Comparison of ENCODE assay signal across 24 mouse cellular contexts in genomic region chr19:53094684-53095083, GRCm38 (mm10). TPM values are rescaled to one million over a fixed set of nuclear protein-coding genes. Genes with fewer than 3 reads are reported as not detected.
A peak's percentile ranks its signal among the peaks of the same experiment; 100 is the strongest.
DNase-seq lines count a peak whose midpoint lies in the region; ATAC-seq and TF ChIP-seq lines count a peak whose summit lies in the region.
"Had no signal": no experiment of that assay in that cellular context is flagged by ENCODE, and none has a peak within 500 bp of the region (broad histone marks: within the 10 kb centered on the region; RNA-seq: fewer than 3 reads in every experiment).

No protein-coding gene starts in this region.

- H3K9me3 ChIP-seq in G1E (replicated peaks), result no peaks in the 10 kb centered on the region
- no peaks in the 10 kb centered on the region for H3K9me3 ChIP-seq in intestine, embryonic 16.5 days (ENCODE audit: control insufficient read depth, low read length)
- H3K9me3 ChIP-seq in hindbrain, embryonic 12.5 days (replicated peaks), result no peaks in the 10 kb centered on the region
- H3K9me3 ChIP-seq: embryonic facial prominence, embryonic 13.5 days; limb, embryonic 13.5 days had no signal

- no peak for TF ChIP-seq CTCF in G1E (IDR thresholded peaks at IDR 0.05; ENCODE audit: low read depth, low read length)

- no peak overlapping the region for H3K27ac ChIP-seq in intestine, embryonic 16.5 days (ENCODE audit: low read length)
- no peak overlapping the region for H3K27ac ChIP-seq in hindbrain, embryonic 12.5 days
- H3K27ac ChIP-seq: embryonic facial prominence, embryonic 13.5 days; layer of hippocampus, adult 2 months; limb, embryonic 13.5 days; midbrain, embryonic 12.5 days had no signal

- DNase-seq in 416B (ENCODE audit: low read depth) (peak; percentile 62), G1E (ENCODE audit: low spot score) (no peak)
- no peak for DNase-seq in embryo, embryonic 10 days (ENCODE audit: low spot score)
- no peak for DNase-seq in c-Kit-positive CD71-positive TER-119-positive erythroid progenitor cells, embryonic 14.5 days (ENCODE audit: low spot score)
- DNase-seq: adrenal gland, postnatal 10 days; cerebellum, adult 11-12 months; cerebellum, adult 9-11 months; forebrain, postnatal 0 days; heart, postnatal 14 days; kidney, adult 2 months; kidney, postnatal 36 days; lung, adult 2 months; lung, postnatal 10 days; thymus, postnatal 14 days had no signal

- H3K4me1 ChIP-seq in G1E (ENCODE audit: insufficient read depth, low read depth, low read length), result peaks cover 62% of the 10 kb centered on the region
- no peaks in the 10 kb centered on the region; the same call in 1 of the 2 replicates for H3K4me1 ChIP-seq in intestine, embryonic 16.5 days (ENCODE audit: control insufficient read depth, insufficient read depth, low read length)
- H3K4me1 ChIP-seq in hindbrain, embryonic 12.5 days, result no peaks in the 10 kb centered on the region
- H3K4me1 ChIP-seq: limb, embryonic 13.5 days had no signal

- no peaks in the 10 kb centered on the region; the same call in 1 of the 2 replicates for H3K27me3 ChIP-seq in G1E (ENCODE audit: insufficient read depth, low read length)
- no peaks in the 10 kb centered on the region for H3K27me3 ChIP-seq in intestine, embryonic 16.5 days (replicated peaks; ENCODE audit: control insufficient read depth, insufficient read depth, low read length)
- H3K27me3 ChIP-seq in hindbrain, embryonic 12.5 days, result no peaks in the 10 kb centered on the region
- H3K27me3 ChIP-seq: CH12.LX; embryonic facial prominence, embryonic 13.5 days; limb, embryonic 13.5 days; midbrain, embryonic 12.5 days had no signal

- peak; percentile 64 for ATAC-seq in G1E (ENCODE audit: extremely low read depth, insufficient number of reproducible peaks, low FRiP score, poor library complexity, severe bottlenecking)
- ATAC-seq in intestine, embryonic 16.5 days, result 0 out of 2 replicates have a peak, but pooled peaks have one; percentile 43
- ATAC-seq in megakaryocyte, adult 5-6 weeks (ENCODE audit: poor library complexity, severe bottlenecking), result peak; percentile 45
- no peak for ATAC-seq in hindbrain, embryonic 12.5 days (ENCODE audit: low FRiP score)
- ATAC-seq: forebrain, postnatal 0 days; Patski had no signal

- no peaks in the 10 kb centered on the region for H3K36me3 ChIP-seq in G1E (replicated peaks)
- H3K36me3 ChIP-seq in intestine, embryonic 16.5 days (ENCODE audit: control insufficient read depth, insufficient read depth, low read length), result no peaks in the 10 kb centered on the region
- no peaks in the 10 kb centered on the region for H3K36me3 ChIP-seq in hindbrain, embryonic 12.5 days
- H3K36me3 ChIP-seq: embryonic facial prominence, embryonic 13.5 days; limb, embryonic 13.5 days; midbrain, embryonic 12.5 days had no signal

- no peak overlapping the region for H3K9ac ChIP-seq in intestine, embryonic 16.5 days (ENCODE audit: low read depth, low read length)
- H3K9ac ChIP-seq in hindbrain, embryonic 12.5 days, result no peak overlapping the region
- H3K9ac ChIP-seq: embryonic facial prominence, embryonic 13.5 days; forebrain, postnatal 0 days; limb, embryonic 13.5 days; midbrain, embryonic 12.5 days had no signal

- 83% methylated on average over 4 of the region's 4 CpGs for WGBS in intestine, embryonic 16.5 days
- WGBS in hindbrain, embryonic 12.5 days, result 93% methylated on average over 4 of the region's 4 CpGs

- H3K4me3 ChIP-seq in G1E (ENCODE audit: low read depth, low read length), result no peak overlapping the region; the same call in 1 of the 2 replicates
- no peak overlapping the region for H3K4me3 ChIP-seq in intestine, embryonic 16.5 days (ENCODE audit: low read length)
- no peak overlapping the region for H3K4me3 ChIP-seq in hindbrain, embryonic 12.5 days
- H3K4me3 ChIP-seq: embryonic facial prominence, embryonic 13.5 days; erythroblast, embryonic 14.5 days; layer of hippocampus, adult 2 months; limb, embryonic 13.5 days; midbrain, embryonic 12.5 days had no signal

- no peak overlapping the region for H3K4me2 ChIP-seq in intestine, embryonic 16.5 days (ENCODE audit: low read depth, low read length)
- H3K4me2 ChIP-seq in hindbrain, embryonic 12.5 days (replicated peaks), result no peak overlapping the region
- H3K4me2 ChIP-seq: embryonic facial prominence, embryonic 13.5 days; limb, embryonic 13.5 days; midbrain, embryonic 12.5 days had no signal

RNA-seq across cellular contexts. Expression of gene Add3, which starts 45.6 kb away (rescaled TPM):
- 80.2 and 89.2 TPM in 2 replicates for total RNA-seq in G1E (2014; fragmentation: Nextera tagmentation)
- 78.0 and 81.6 TPM in 2 replicates for total RNA-seq in G1E (2017)
- 9.2 and 10.9 TPM in 2 replicates for polyA plus RNA-seq in G1E (2012)
- 120 and 121 TPM in 2 replicates for polyA plus RNA-seq in intestine, embryonic 16.5 days (2015; fragmentation: Nextera tagmentation; extraction: Ambion mirVana)
- total RNA-seq in megakaryocyte, adult 5-6 weeks (2015), result 235 and 240 TPM in 2 replicates
- total RNA-seq in megakaryocyte, adult 5-6 weeks (2017), result 317 and 336 TPM in 2 replicates
- 55.5 and 56.0 TPM in 2 replicates for polyA plus RNA-seq in hindbrain, embryonic 12.5 days (2016; fragmentation: Nextera tagmentation; extraction: Ambion mirVana)

RNA-seq across cellular contexts. Expression of gene Xpnpep1, which starts 54.7 kb away (rescaled TPM):
- 177 and 180 TPM in 2 replicates for total RNA-seq in G1E (2014; fragmentation: Nextera tagmentation)
- total RNA-seq in G1E (2017), result 308 and 385 TPM in 2 replicates
- polyA plus RNA-seq in G1E (2012), result 135 and 219 TPM in 2 replicates
- 231 and 264 TPM in 2 replicates for polyA plus RNA-seq in intestine, embryonic 16.5 days (2015; fragmentation: Nextera tagmentation; extraction: Ambion mirVana)
- 46.3 and 52.5 TPM in 2 replicates for total RNA-seq in megakaryocyte, adult 5-6 weeks (2015)
- 57.8 and 60.2 TPM in 2 replicates for total RNA-seq in megakaryocyte, adult 5-6 weeks (2017)
- polyA plus RNA-seq in hindbrain, embryonic 12.5 days (2016; fragmentation: Nextera tagmentation; extraction: Ambion mirVana), result 159 and 166 TPM in 2 replicates
